Mouse (Mus musculus): ENCODE data around the gene Gpx4. TPM values are rescaled to one million over a fixed set of nuclear protein-coding genes. Genes with fewer than 3 reads are reported as not detected.

Gpx4 gene
- polyA plus RNA-seq, 1 experiment: 598 TPM

DNA sequence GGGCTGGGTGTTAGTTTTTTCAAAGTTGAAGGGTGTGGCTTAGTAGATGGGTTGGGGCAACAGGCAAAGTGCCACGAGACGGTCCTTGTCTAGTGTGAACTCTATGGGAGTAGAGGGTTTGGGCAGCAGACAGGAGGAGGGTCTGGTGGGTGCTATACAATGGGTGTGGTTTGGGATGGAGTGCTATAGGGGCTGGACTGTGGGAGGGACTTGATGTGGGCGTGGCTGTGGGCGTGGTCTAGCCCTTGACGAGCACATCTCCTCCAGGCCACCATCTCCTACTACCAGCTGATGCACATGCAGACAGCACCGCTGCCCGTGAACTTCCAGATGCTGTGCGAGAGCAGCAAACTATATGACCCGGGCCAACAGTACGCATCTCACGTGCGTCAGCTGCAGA lies 21.1 kb upstream of the Gpx4 start:
- Histone ChIP-seq H3K4me1 (replicated peaks; ENCODE audit: control insufficient read depth, insufficient read depth, low read length) (peaks cover 49% of the 10 kb centered on the region), H3K4me3 (ENCODE audit: control insufficient read depth, insufficient read depth, low read length) (no peak overlapping the region), H3K36me3 (ENCODE audit: control insufficient read depth, insufficient read depth, low read length) (peaks cover 90% of the 10 kb centered on the region), H3K27ac (ENCODE audit: control insufficient read depth, insufficient read depth, low read length) (no peak overlapping the region), H3K27me3 (ENCODE audit: control insufficient read depth, insufficient read depth, low read length) (no peaks in the 10 kb centered on the region)
- 84% methylated on average over 12 of the region's 12 CpGs for WGBS
- DNase-seq: peak; percentile 47
- TF ChIP-seq POLR2A (IDR thresholded peaks at IDR 0.05; ENCODE audit: control insufficient read depth, extremely low read depth, insufficient read depth, low read length, poor library complexity) (no peak), CTCF (IDR thresholded peaks at IDR 0.05; ENCODE audit: borderline replicate concordance, control insufficient read depth, extremely low read depth, insufficient read depth, low read length, poor library complexity) (no peak)

GRCm38 (mm10) chr10:80027681-80028520 lies 19.1 kb upstream of the Gpx4 start:
- Histone ChIP-seq H3K4me1 (replicated peaks; ENCODE audit: control insufficient read depth, insufficient read depth, low read length) (peaks cover 36% of the 10 kb centered on the region), H3K4me3 (ENCODE audit: control insufficient read depth, insufficient read depth, low read length) (no peak overlapping the region), H3K27ac (ENCODE audit: control insufficient read depth, insufficient read depth, low read length) (no peak overlapping the region), H3K36me3 (ENCODE audit: control insufficient read depth, insufficient read depth, low read length) (peaks cover 86% of the 10 kb centered on the region), H3K27me3 (ENCODE audit: control insufficient read depth, insufficient read depth, low read length) (no peaks in the 10 kb centered on the region)
- TF ChIP-seq CTCF (IDR thresholded peaks at IDR 0.05; ENCODE audit: borderline replicate concordance, control insufficient read depth, extremely low read depth, insufficient read depth, low read length, poor library complexity) (no peak), POLR2A (IDR thresholded peaks at IDR 0.05; ENCODE audit: control insufficient read depth, extremely low read depth, insufficient read depth, low read length, poor library complexity) (no peak)
- WGBS: 90% methylated on average over 20 of the region's 20 CpGs
- no peak for DNase-seq

DNA sequence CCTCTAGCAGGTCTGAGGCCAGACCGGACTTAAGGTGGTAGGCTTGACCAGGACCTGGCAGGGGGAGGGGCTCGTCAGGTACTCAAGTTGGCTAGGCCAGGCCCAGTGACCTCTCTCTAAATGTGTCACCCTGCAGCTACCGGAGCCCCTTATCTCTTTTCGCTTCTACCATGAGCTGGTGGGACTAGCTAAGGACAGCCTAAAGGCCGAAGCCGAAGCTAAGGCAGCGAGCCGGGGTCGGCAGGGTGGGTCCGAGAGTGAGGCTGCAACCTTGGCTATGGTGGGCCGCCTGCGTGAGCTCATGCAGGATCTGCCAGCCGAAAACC lies 18.5 kb upstream of the Gpx4 start:
- WGBS: over 99% methylated on average over 13 of the region's 13 CpGs
- H3K36me3 ChIP-seq (ENCODE audit: control insufficient read depth, insufficient read depth, low read length): peaks cover 80% of the 10 kb centered on the region
- no peak overlapping the region for H3K4me3 ChIP-seq (ENCODE audit: control insufficient read depth, insufficient read depth, low read length)
- DNase-seq: no peak
- TF ChIP-seq POLR2A (IDR thresholded peaks at IDR 0.05; ENCODE audit: control insufficient read depth, extremely low read depth, insufficient read depth, low read length, poor library complexity) (no peak), CTCF (IDR thresholded peaks at IDR 0.05; ENCODE audit: borderline replicate concordance, control insufficient read depth, extremely low read depth, insufficient read depth, low read length, poor library complexity) (no peak)
- peaks cover 35% of the 10 kb centered on the region for H3K4me1 ChIP-seq (replicated peaks; ENCODE audit: control insufficient read depth, insufficient read depth, low read length)
- H3K27ac ChIP-seq (ENCODE audit: control insufficient read depth, insufficient read depth, low read length): no peak overlapping the region
- H3K27me3 ChIP-seq (ENCODE audit: control insufficient read depth, insufficient read depth, low read length): no peaks in the 10 kb centered on the region

- Histone ChIP-seq H3K4me1 (replicated peaks; ENCODE audit: control insufficient read depth, insufficient read depth, low read length) (peaks cover 24% of the 10 kb centered on the region), H3K27ac (ENCODE audit: control insufficient read depth, insufficient read depth, low read length) (no peak overlapping the region)
- WGBS: 81% methylated on average over 8 of the region's 9 CpGs
These were observed 16.8 kb upstream of the Gpx4 start for GRCm38 (mm10) chr10:80030191-80030590.

DNA sequence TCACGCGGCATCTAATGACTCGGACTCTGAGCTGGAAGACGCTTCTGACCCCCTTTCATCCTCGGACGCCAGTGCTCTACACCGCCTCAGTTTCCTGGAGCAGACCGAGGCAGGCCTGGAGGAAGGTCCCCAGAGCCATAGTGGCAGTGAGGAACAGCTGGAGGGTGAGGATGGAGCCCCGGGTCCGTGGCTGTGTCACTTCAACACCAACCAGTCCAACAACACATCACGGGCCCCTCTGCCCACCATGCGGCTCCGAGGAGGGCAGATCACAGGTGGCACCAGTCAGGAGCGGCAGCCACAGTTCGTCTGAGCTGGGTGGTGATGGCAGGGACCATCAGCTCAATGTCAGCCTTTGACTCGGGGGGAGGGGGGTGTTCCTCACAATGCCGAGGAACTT lies 16.2 kb upstream of the Gpx4 start:
- Histone ChIP-seq H3K4me3 (ENCODE audit: control insufficient read depth, insufficient read depth, low read length) (no peak overlapping the region), H3K27ac (ENCODE audit: control insufficient read depth, insufficient read depth, low read length) (no peak overlapping the region), H3K4me1 (replicated peaks; ENCODE audit: control insufficient read depth, insufficient read depth, low read length) (peaks cover 18% of the 10 kb centered on the region), H3K27me3 (ENCODE audit: control insufficient read depth, insufficient read depth, low read length) (no peaks in the 10 kb centered on the region), H3K36me3 (ENCODE audit: control insufficient read depth, insufficient read depth, low read length) (peaks cover 70% of the 10 kb centered on the region)
- 92% methylated on average over 17 of the region's 17 CpGs for WGBS
- TF ChIP-seq CTCF (IDR thresholded peaks at IDR 0.05; ENCODE audit: borderline replicate concordance, control insufficient read depth, extremely low read depth, insufficient read depth, low read length, poor library complexity) (no peak), POLR2A (IDR thresholded peaks at IDR 0.05; ENCODE audit: control insufficient read depth, extremely low read depth, insufficient read depth, low read length, poor library complexity) (no peak)
- DNase-seq: no peak

More at GRCm38 (mm10) chr10:80030191-80030590, 16.8 kb upstream of the Gpx4 start:
- no peak for DNase-seq
- no peaks in the 10 kb centered on the region for H3K27me3 ChIP-seq (ENCODE audit: control insufficient read depth, insufficient read depth, low read length)
- TF ChIP-seq CTCF (IDR thresholded peaks at IDR 0.05; ENCODE audit: borderline replicate concordance, control insufficient read depth, extremely low read depth, insufficient read depth, low read length, poor library complexity) (no peak), POLR2A (IDR thresholded peaks at IDR 0.05; ENCODE audit: control insufficient read depth, extremely low read depth, insufficient read depth, low read length, poor library complexity) (no peak)
- H3K36me3 ChIP-seq (ENCODE audit: control insufficient read depth, insufficient read depth, low read length): peaks cover 72% of the 10 kb centered on the region
- H3K4me3 ChIP-seq (ENCODE audit: control insufficient read depth, insufficient read depth, low read length): no peak overlapping the region

- WGBS: 49% methylated on average over 5 of the region's 5 CpGs
- no peak overlapping the region for H3K4me3 ChIP-seq (ENCODE audit: control insufficient read depth, insufficient read depth, low read length)
- no peaks in the 10 kb centered on the region for H3K27me3 ChIP-seq (ENCODE audit: control insufficient read depth, insufficient read depth, low read length)
- peaks cover 57% of the 10 kb centered on the region for H3K36me3 ChIP-seq (ENCODE audit: control insufficient read depth, insufficient read depth, low read length)
- peaks cover 17% of the 10 kb centered on the region for H3K4me1 ChIP-seq (replicated peaks; ENCODE audit: control insufficient read depth, insufficient read depth, low read length)
- H3K27ac ChIP-seq (ENCODE audit: control insufficient read depth, insufficient read depth, low read length): peak overlapping the region; percentile 64; the same call in 1 of the 2 replicates
- no peak for DNase-seq
- TF ChIP-seq POLR2A (IDR thresholded peaks at IDR 0.05; ENCODE audit: control insufficient read depth, extremely low read depth, insufficient read depth, low read length, poor library complexity) (no peak), CTCF (IDR thresholded peaks at IDR 0.05; ENCODE audit: borderline replicate concordance, control insufficient read depth, extremely low read depth, insufficient read depth, low read length, poor library complexity) (no peak)
These were observed 14.0 kb upstream of the Gpx4 start for GRCm38 (mm10) chr10:80032799-80033480.
